Mouse (Mus musculus) liver, adult 2 months (tissue): ENCODE data around the gene Tmbim7.

ENCODE experiments used
- CTCF ChIP-seq: fragments of 200-500 bp; IDR thresholded peaks from 2 replicates; pipeline ENCODE4 v1.5.1; 2011; ENCODE audit warnings: low read depth, low read length, control low read depth
- POLR2A ChIP-seq: fragments of 200-500 bp; IDR thresholded peaks from 2 replicates; pipeline ENCODE4 v1.6.1; 2011; ENCODE audit warnings: low read length, control low read depth; ENCODE audit not compliant: insufficient read depth; ENCODE audit errors: extremely low read depth

DNA sequence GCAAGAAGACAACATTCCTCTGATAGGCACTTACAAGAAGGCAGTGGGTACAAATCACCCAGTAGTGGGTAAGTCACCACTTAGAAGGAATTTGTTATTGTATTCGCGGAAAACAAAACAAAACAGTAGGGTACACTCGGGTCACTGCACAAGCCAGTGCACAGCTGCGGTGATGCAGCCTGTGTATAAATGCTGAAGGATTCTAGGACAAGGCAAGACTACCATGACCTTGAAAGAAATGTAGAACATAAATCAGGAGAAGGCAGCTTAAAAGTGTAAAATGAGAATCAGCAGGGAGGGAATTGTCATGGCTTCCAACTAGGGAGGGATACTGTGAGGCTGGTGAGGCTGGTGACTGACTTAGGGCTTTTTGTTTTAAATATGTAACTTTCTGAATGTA lies 51.2 kb downstream of the Tmbim7 start:
- no peak for TF ChIP-seq CTCF
- no peak for TF ChIP-seq POLR2A
